Mouse (Mus musculus) layer of hippocampus, postnatal 25 days (tissue): Measurements from ENCODE around the gene Map10. TPM values are rescaled to one million over a fixed set of nuclear protein-coding genes. Genes with fewer than 3 reads are reported as not detected.

Source experiments
- DNase-seq, 2 experiments: peaks; one replicate each; pipeline ENCODE4 v3.0.0; 2022; ENCODE audit warnings: mixed read lengths in 2 of 2, low spot score in 1 of 2; ENCODE audit errors: extremely low spot score in 1 of 2
- total RNA-seq, 2 experiments: library from RNA; stranded (reverse); gene quantifications; 2 replicates each; pipeline ENCODE4 v1.2.3; 2021

Gene Map10
- total RNA-seq, 2 experiments from 2014 or later: 5.2 to 6.5 TPM

DNA sequence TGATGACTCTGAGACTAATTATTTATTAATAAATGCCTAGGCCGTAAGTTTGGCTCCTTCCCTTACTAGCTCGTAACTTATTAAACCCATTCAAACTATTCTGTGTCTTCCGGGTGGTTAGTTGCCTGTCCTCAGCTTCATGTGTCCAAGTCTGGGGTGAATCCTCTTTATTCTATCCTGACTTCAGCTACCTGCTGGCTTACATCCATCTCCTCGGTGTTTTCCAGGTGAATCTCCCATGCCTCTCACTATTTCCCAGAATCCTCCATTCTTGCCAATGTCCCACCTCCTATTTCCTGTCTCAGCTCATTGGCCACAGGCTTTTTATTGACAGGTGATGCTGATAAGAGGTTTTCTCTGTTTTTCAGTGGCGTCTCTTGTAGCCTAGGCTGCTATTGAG lies 39.6 kb downstream of the Map10 start:
- DNase-seq: no peak

- no peak for DNase-seq
Observed at GRCm38 (mm10) chr8:125711514-125711913, 41.9 kb downstream of the Map10 start.

DNA sequence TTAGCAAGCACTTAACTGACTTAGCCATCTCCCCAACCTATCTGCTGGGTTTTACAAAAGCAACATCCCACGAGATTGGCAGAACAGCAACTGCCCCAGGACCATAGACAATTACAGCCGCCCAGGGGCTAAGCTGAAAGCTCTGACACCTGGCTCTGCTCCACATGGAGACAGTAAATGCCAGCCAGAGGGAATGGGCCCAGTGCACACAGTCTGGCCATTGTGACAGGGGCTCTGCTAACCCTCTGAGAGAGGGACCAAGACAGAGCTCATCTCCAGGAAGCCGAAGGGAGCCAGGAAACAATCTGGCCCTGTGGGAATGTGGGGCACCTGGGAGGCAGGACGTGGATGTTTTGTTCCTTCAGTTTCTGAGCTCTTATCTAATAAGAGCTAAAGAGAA lies 46.6 kb downstream of the Map10 start:
- DNase-seq: no peak

DNA sequence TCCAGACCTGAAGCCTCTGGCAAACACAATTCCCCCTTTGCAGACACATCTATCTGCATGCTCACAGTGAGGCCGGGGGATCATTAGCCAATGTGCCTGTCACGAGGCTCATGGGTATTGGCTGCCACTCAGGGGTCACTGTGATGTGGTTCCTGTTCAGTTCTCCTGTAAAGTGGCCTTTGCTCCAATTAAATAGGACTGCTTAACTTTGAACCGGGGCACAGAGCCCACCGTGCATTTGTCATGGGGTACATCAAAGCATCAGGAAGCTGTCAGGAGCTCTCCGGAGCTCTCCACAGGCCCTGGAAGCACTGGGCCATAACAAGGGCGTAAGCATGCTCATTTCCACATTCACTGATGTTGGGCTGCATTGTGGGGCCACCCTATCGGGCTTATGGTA lies 47.0 kb downstream of the Map10 start:
- DNase-seq: no peak

DNA sequence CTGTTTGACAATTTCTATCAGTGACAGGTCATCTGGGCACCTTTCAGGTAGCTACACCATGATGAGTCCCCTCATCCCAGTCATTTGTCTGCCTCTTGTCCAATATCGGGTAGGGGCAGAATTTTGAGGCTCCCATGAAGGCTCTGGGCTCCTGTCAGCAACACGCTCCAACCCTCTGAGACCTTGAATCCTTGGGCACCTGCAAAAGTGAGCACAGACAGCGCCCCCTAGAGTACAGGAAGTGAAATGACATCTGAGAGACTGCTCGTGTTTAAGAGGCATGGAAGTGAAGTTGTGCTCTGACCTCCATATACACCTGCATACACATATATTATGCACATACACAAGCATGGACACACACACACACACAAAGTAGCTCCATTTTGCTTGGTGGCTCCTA lies 49.3 kb downstream of the Map10 start:
- no peak for DNase-seq

- no peak for DNase-seq
Observed at GRCm38 (mm10) chr8:125722675-125723074, 53.1 kb downstream of the Map10 start.

Other genes starting within 250 kb of the Map10 start
- gene Sipa1l2, start 100.0 kb upstream of the Map10 start, total RNA-seq: 10 to 100 TPM; 62.1 to 62.7 TPM
- 10 to 100 TPM; 21.0 to 21.4 TPM for gene Ntpcr, start 60.1 kb downstream of the Map10 start, total RNA-seq
- 10 to 100 TPM; 66.0 to 66.3 TPM for gene Pcnx2, start 228.5 kb downstream of the Map10 start, total RNA-seq
- 1 to 10 TPM; 1.1 to 1.5 TPM for gene Map3k21, start 240.6 kb downstream of the Map10 start, total RNA-seq